Mouse (Mus musculus) E14TG2a.4 (cell line): ENCODE data around the gene Rasgef1a.

Experiments
- CTCF ChIP-seq: conservative IDR thresholded peaks from 2 replicates; pipeline ENCODE4 v1.5.1; 2014; ENCODE audit warnings: low read length
- NANOG ChIP-seq: IDR thresholded peaks from 2 replicates; pipeline ENCODE4 v1.6.1; 2014; ENCODE audit warnings: borderline replicate concordance, low read length, mixed read lengths
- POU5F1 ChIP-seq: IDR thresholded peaks from 2 replicates; pipeline ENCODE4 v1.6.1; 2014; ENCODE audit warnings: low read length, borderline replicate concordance

GRCm38 (mm10) chr6:118122767-118123166, 111.5 kb downstream of the Rasgef1a start:
- TF ChIP-seq CTCF (no peak), POU5F1 (no peak), NANOG (no peak)
